Mouse (Mus musculus) cortical plate, adult 2 months (tissue): ENCODE results near the gene Il17ra.

Experiments
- CTCF ChIP-seq: fragments of 200-500 bp; IDR thresholded peaks from 2 replicates; pipeline ENCODE4 v1.5.1; 2011; ENCODE audit warnings: mild to moderate bottlenecking, control low read depth, low read length; ENCODE audit not compliant: insufficient read depth; ENCODE audit errors: extremely low read depth
- POLR2A ChIP-seq: fragments of 200-500 bp; IDR thresholded peaks from 2 replicates; pipeline ENCODE4 v1.6.1; 2011; ENCODE audit warnings: mild to moderate bottlenecking, low read length, control low read depth; ENCODE audit not compliant: insufficient read depth; ENCODE audit errors: extremely low read depth

DNA sequence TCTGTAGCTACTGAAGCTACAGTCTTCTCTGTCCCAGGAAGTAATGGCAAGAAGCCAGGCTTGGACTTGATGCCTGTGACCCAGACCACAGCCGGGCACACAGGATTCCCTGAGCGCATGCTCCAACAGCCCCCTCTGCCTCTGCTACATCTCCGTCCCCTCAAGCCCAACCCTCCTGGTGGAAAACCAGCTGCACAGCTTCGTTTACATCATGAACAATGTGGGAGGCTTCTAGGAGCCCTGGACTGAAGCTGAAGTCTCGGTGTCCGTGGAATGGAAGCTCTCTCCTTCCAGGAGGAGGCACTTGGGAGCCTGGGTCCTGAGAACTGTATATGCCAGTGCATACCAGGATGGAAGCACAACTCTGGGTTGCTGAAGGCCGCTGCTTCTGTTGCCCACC lies 46.9 kb downstream of the Il17ra start:
- no peak for TF ChIP-seq CTCF
- no peak for TF ChIP-seq POLR2A
